In the genomic region with DNA sequence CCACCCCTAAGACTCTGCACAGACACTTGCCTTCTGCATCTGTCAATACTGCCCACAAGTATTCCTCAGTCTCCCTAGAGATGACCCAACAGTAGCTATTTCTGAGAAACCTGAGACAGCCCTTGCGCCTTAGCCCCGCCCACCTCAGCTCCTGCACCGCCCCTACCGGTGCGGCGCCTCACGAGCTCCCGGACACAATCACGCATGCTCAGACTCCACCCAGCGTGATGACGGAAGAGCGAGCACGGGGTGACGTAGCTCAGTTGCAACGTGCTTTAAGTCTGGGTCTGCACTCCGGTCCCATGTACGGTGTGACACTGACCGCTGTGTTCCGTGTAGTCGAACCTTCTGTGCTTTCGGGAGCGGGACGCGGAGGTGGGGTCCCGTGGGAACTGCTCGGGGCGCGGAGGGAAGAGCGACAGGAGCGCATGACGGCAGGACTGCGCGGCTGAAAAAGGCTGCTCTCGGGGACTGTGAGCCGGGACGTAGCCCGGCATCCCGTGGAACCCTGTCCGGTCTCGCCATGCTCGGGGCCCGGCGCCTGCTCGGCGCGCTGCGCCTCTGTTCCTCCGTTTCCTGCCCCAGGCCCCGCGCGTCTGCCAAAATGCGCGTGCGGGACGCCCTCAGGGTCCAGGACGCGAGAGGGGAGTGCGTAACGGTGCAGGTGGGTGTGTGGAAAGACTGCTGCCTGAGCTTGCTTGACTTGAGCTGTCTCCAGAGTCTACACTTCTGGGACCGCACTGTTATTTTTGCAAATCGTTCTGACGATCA, we compare ENCODE assay signal across 8 mouse cellular contexts. TPM values are rescaled to one million over a fixed set of nuclear protein-coding genes. Genes with fewer than 3 reads are reported as not detected.
A peak's percentile ranks its signal among the peaks of the same experiment; 100 is the strongest.
DNase-seq lines count a peak whose midpoint lies in the region; ATAC-seq and TF ChIP-seq lines count a peak whose summit lies in the region.

A gene (plus strand): TSS at position 225 of the 771 bp plus-strand sequence.

- peak; percentile 96 for ATAC-seq in Patski
- ATAC-seq in hindbrain, embryonic 13.5 days (ENCODE audit: low FRiP score): peak; percentile 100

- H3K27ac ChIP-seq in hindbrain, embryonic 13.5 days: peak within 1 kb of the TSS; percentile 88

- no peak for TF ChIP-seq CTCF in Patski (IDR thresholded peaks at IDR 0.05)

- H3K9ac ChIP-seq in hindbrain, embryonic 13.5 days: peak within 1 kb of the TSS; percentile 87

- in situ Hi-C loops in Patski (cut with MboI; ENCODE audit: low pct_unique_long_range_greater_than_20kb): no loop called here

- H3K36me3 ChIP-seq in hindbrain, embryonic 13.5 days: no peaks in the 10 kb centered on the region

- peaks cover 3% of the 10 kb centered on the region for H3K27me3 ChIP-seq in Patski
- H3K27me3 ChIP-seq in hindbrain, embryonic 13.5 days: no peaks in the 10 kb centered on the region

- H3K9me3 ChIP-seq in hindbrain, embryonic 13.5 days: no peaks in the 10 kb centered on the region

- WGBS in hindbrain, embryonic 13.5 days: under 1% methylated on average over 62 of the region's 62 CpGs

- peak; percentile 80 for DNase-seq in Patski (ENCODE audit: low read depth, low spot score)
- peak; percentile 92 to 94 for DNase-seq in cerebellum, postnatal 14 days
- DNase-seq in frontal cortex, postnatal 14 days (ENCODE audit: low spot score in 2 of 2): peak; percentile 84 to 85
- DNase-seq in layer of hippocampus, postnatal 25 days (ENCODE audit: extremely low spot score in 1 of 2, low spot score in 1 of 2): peak; percentile 72 to 76
- DNase-seq in lung, postnatal 25 days (ENCODE audit: low spot score): peak; percentile 94
- DNase-seq in retina, embryonic 14.5 days (ENCODE audit: low spot score): peak; percentile 96
- peak; percentile 94 for DNase-seq in thymus, postnatal 4 days

- CTCF ChIA-PET in Patski (lab: Charles Lee): interaction anchor here (0.8 to 1.0 kb wide), 2 partner anchors 346 to 396 kb away, joined by 3 read pairs; no protein-coding TSS in a partner anchor

- H3K4me1 ChIP-seq in hindbrain, embryonic 13.5 days (replicated peaks): peaks cover 13% of the 10 kb centered on the region

- POLR2A ChIA-PET in Patski (lab: Charles Lee): interaction anchor here (0.6 to 1.1 kb wide), 2 partner anchors 9 to 1123 kb away, joined by 3 read pairs; no protein-coding TSS in a partner anchor

- peak within 1 kb of the TSS; percentile 77 for H3K4me2 ChIP-seq in hindbrain, embryonic 13.5 days

- H3K4me3 ChIP-seq in hindbrain, embryonic 13.5 days: peak within 1 kb of the TSS; percentile 85

RNA-seq across cellular contexts. Expression of the gene that starts here (rescaled TPM):
- polyA plus RNA-seq in Patski (2021): 11.8 TPM
- polyA plus RNA-seq in hindbrain, embryonic 13.5 days (2015; fragmentation: Nextera tagmentation; extraction: Ambion mirVana): 17.5 and 17.6 TPM in 2 replicates
- total RNA-seq in layer of hippocampus, postnatal 25 days (2021): 10 to 100 TPM; 15.5 to 20.9 TPM

Comparison
In these comparisons a context has a peak if more than half of its experiments do, and no peak if none do; other contexts are left out.
1. Peak in every context shown above with its lines: DNase-seq, ATAC-seq, H3K4me3 ChIP-seq and H3K27ac ChIP-seq.